Mouse (Mus musculus) heart, embryonic 10.5 days (tissue): Measurements from ENCODE around the gene Wnt8b. TPM values are rescaled to one million over a fixed set of nuclear protein-coding genes. Genes with fewer than 3 reads are reported as not detected.
"Not testable (repeated sequence)": the region's sequence is repeated elsewhere in the genome, so short reads cannot be mapped to it uniquely, and the experiment has no call there.

Experiments
- DNase-seq: peaks from one replicate; pipeline ENCODE4 v3.0.0-alpha.2; 2017; ENCODE audit warnings: low spot score
- H3K27ac ChIP-seq: fragments of 300-500 bp; sonication (generic); 2 replicates; pipeline ENCODE4 v1.5.1; 2016; ENCODE audit warnings: mild to moderate bottlenecking
- H3K27me3 ChIP-seq: fragments of 300-500 bp; sonication (generic); 2 replicates; pipeline ENCODE4 v1.6.1; 2016; ENCODE audit warnings: mild to moderate bottlenecking; ENCODE audit not compliant: poor library complexity, insufficient read depth, severe bottlenecking
- H3K36me3 ChIP-seq: fragments of 300-500 bp; sonication (generic); 2 replicates; pipeline ENCODE4 v1.6.1; 2016; ENCODE audit warnings: mild to moderate bottlenecking, moderate library complexity
- H3K4me1 ChIP-seq: fragments of 300-500 bp; sonication (generic); 2 replicates; pipeline ENCODE4 v1.6.1; 2016; ENCODE audit warnings: mild to moderate bottlenecking
- H3K4me3 ChIP-seq: fragments of 300-500 bp; sonication (generic); 2 replicates; pipeline ENCODE4 v1.5.1; 2016; ENCODE audit warnings: mild to moderate bottlenecking, moderate library complexity
- H3K9me3 ChIP-seq: fragments of 300-500 bp; sonication (generic); 2 replicates; pipeline ENCODE4 v1.6.1; 2016; ENCODE audit warnings: mild to moderate bottlenecking, moderate library complexity
- WGBS: fragments of 180-500 bp; shearing (Covaris S2); methylation state at CpG from one replicate; pipeline ENCODE4 v1.1.7; 2016; 5-methylcytosine and 5-hydroxymethylcytosine counted together
- polyA plus RNA-seq: library from polyadenylated mRNA; unstranded; fragments of >200 nt; fragmentation: Nextera tagmentation; extraction: Ambion mirVana; gene quantifications from 2 replicates; pipeline ENCODE4 v1.2.1, GENCODE M21; 2016

Gene Wnt8b
- not detected in 2 replicates for polyA plus RNA-seq

DNA sequence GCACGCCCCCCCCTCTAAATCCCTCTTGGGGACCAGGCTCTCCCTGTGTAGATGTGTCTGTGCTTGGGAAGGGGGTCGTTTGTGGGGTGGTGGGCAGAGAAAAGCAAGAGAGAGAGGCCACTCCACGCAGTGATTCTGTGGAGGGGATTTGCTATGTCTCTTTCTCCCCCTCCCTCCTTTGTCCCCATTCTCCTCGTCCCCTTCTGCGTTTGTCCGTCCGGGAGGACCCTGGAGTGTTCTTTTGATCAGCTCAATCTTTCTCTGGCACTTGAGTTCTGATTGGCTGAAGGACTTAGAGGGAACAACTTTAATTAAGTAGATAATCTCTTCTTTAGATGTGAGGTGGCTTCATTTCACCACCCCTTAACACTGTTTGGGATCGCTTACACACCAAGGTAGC, at the start of gene Wnt8b:
Gene Wnt8b, plus strand, starts transcription at position 345 of the 400 bp plus-strand sequence.
- Histone ChIP-seq H3K27me3 (peaks cover 42% of the 10 kb centered on the region), H3K9me3 (no peaks in the 10 kb centered on the region), H3K36me3 (no peaks in the 10 kb centered on the region), H3K27ac (no peak within 1 kb of the TSS), H3K4me1 (peaks cover 16% of the 10 kb centered on the region), H3K4me3 (no peak within 1 kb of the TSS)
- DNase-seq, result no peak
- WGBS, result 31% methylated on average over 8 of the region's 8 CpGs

DNA sequence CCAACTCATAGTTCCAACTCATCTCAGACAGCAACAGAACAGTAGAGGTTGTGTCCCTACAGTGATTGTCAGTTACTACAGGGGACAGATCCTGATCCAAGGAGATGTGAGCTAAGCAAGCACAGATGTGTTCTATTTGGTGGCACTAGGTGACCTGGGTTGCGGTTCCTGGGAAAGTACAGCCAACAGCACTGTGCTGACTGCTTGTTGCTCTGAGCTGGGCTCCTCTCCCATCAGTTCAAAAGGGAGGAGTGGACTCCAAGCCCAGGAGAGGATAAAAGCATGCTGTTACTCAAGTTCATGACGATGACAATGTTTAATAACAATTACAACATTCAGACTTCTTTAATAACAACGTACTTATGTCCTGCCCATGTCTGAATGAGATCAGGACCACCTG, 47.5 kb upstream of the Wnt8b start:
- Histone ChIP-seq H3K4me1 (no peaks in the 10 kb centered on the region), H3K27me3 (no peaks in the 10 kb centered on the region), H3K27ac (no peak overlapping the region), H3K9me3 (no peaks in the 10 kb centered on the region), H3K36me3 (no peaks in the 10 kb centered on the region), H3K4me3 (no peak overlapping the region)
- no peak for DNase-seq
- 83% methylated on average over 3 of the region's 3 CpGs for WGBS

DNA sequence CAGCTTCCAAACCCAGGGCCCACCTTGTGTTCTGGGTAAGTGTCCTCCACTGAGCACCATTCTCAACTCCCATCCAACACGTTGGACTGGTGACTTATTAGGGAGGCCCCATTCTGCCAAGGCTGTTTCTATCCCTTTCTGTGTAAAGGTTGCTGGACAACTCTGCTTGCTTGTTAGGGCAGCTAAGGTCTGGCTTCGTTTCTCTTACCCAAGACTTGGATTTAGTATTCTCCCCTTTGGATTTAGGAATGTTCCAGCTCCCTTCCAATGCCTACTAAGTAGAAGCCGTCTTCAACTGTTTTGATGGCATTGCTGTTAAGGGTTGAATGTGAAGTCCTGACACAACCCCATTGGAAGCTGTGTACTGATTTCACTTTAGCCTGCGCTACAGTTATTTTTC, 45.3 kb upstream of the Wnt8b start:
- Histone ChIP-seq H3K36me3 (no peaks in the 10 kb centered on the region), H3K9me3 (no peaks in the 10 kb centered on the region), H3K4me1 (no peaks in the 10 kb centered on the region), H3K27ac (no peak overlapping the region), H3K27me3 (no peaks in the 10 kb centered on the region), H3K4me3 (no peak overlapping the region)
- DNase-seq, result no peak
- 81% methylated on average over 4 of the region's 4 CpGs for WGBS

DNA sequence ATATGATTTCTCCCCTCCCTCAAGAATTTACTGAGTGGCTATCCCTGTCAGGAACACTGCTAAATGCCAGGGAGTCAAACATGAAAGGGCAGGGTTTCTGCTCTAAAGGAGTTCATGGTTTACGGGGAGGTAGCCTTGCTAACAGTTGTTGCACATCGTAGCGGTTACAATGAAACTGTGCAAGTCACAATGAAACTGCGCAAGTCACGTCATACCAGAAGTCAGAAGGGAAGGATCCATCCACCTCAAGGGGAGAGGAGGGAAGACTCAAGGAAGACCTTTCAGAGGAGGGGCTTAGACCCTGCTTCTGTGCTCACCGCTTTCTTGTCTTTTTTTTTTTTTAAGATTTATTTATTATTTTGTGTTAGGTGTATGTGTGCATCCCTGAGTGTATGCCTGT, 38.4 kb upstream of the Wnt8b start:
- Histone ChIP-seq H3K27ac (no peak overlapping the region), H3K9me3 (no peaks in the 10 kb centered on the region), H3K4me3 (no peak overlapping the region), H3K36me3 (no peaks in the 10 kb centered on the region), H3K27me3 (no peaks in the 10 kb centered on the region), H3K4me1 (no peaks in the 10 kb centered on the region; the same call in 1 of the 2 replicates)
- 90% methylated on average over 6 of the region's 6 CpGs for WGBS
- DNase-seq, result no peak

DNA sequence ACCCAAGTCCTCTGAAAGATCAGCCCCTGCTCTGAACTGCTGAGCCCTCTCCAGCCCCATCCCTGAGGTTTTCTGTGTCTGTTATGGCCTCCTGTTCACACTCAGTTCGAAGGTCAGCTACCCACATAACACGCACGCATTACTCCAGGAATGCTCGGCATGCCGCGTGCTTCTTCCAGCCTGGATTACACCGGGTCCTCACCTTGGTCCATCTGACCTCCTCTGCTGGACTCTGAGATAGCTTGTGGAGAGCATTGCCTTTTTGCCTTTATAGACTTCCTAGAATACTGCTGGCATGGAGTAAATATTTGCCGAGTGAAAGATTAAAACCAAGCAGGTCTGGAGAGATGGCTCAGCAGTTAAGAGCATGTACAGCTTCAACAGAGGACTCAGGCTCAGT, 37.9 kb upstream of the Wnt8b start:
- 77% methylated on average over 8 of the region's 8 CpGs for WGBS
- no peaks in the 10 kb centered on the region for H3K36me3 ChIP-seq
- no peak overlapping the region; the same call in 1 of the 2 replicates for H3K27ac ChIP-seq
- DNase-seq, result no peak
- no peaks in the 10 kb centered on the region; the same call in 1 of the 2 replicates for H3K4me1 ChIP-seq
- H3K27me3 ChIP-seq, result no peaks in the 10 kb centered on the region
- no peaks in the 10 kb centered on the region for H3K9me3 ChIP-seq
- no peak overlapping the region for H3K4me3 ChIP-seq

DNA sequence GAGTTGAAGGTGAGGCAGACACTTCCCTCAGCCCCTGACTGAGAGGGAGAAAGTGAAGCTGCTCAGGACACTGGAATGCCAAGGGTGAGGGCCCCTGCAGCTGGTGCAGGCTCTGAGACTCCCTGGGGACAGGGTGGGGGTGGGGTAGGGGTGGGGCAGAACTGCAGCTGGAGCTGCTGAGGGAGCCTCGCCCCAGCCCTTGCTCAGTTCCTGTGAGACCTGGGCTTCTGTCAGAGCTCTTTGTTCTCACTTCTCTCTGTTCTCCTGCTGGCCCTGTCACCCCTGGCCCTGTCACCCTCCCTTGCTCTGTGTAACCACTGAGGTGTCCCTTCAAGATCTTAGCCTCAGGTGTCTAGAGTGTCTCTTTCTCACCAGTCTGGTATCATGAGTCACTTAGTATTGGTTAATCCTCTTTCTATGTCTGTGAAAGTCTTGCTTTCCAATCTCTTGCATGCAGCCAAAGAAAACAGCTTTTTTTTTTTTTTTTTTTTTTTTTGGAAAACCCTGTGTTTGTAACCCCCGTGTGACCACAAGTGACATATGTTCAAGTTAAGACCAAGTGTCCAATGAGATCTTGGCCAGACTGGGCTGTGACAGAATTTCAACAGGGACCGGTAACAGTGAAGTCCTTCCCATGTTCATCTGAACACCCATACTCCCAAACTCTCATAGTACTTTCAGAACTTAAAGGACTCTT, 35.8 kb upstream of the Wnt8b start:
- Histone ChIP-seq H3K36me3 (no peaks in the 10 kb centered on the region), H3K9me3 (no peaks in the 10 kb centered on the region), H3K4me3 (no peak overlapping the region), H3K4me1 (peaks cover 6% of the 10 kb centered on the region; the same call in 1 of the 2 replicates), H3K27ac (no peak overlapping the region), H3K27me3 (no peaks in the 10 kb centered on the region)
- WGBS, result 56% methylated on average over 3 of the region's 3 CpGs
- DNase-seq, result no peak

DNA sequence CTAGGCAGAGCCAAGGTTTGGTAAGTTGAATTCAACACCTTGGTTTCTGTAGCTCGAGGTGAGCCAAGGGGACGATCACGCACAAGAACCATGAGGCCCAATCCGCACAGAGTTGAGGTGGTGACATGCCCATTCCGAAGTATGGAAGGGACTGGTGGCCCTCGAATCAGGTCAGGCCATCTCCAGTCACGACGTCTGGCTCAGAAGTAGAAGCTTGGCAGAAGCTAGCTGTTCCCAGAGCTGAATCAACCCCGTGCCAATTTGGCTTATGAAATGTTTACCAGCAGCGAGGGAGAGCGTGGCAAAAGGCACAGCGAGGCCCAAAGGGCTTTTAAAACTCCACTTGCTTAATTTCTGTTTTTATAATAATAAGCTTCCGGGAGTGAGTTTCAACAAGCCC, 34.6 kb upstream of the Wnt8b start:
- no peaks in the 10 kb centered on the region for H3K9me3 ChIP-seq
- WGBS, result 89% methylated on average over 13 of the region's 13 CpGs
- no peaks in the 10 kb centered on the region for H3K27me3 ChIP-seq
- no peaks in the 10 kb centered on the region for H3K36me3 ChIP-seq
- DNase-seq, result no peak
- H3K4me1 ChIP-seq, result peaks cover 6% of the 10 kb centered on the region; the same call in 1 of the 2 replicates
- H3K4me3 ChIP-seq, result no peak overlapping the region
- H3K27ac ChIP-seq, result no peak overlapping the region

DNA sequence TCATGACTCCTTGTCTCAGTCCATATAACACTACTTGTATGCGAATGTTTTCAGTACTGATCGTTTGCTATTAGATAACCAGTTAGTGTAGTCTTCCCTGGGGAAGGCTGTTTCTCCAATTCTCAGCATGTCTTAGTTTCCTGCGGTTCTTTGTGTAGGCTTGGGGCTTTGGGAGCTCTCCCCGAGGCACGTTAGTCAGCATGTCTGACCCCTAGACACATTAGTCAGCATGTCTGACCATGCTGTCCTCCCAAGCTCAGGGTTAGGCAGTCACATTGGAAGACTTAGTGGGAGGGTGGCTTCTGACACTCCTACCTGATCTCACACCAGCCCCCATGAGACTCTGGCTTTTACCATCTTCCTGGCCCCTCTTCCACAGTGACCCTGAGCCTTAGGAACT, 32.8 kb upstream of the Wnt8b start:
- no peaks in the 10 kb centered on the region for H3K9me3 ChIP-seq
- peaks cover 6% of the 10 kb centered on the region; the same call in 1 of the 2 replicates for H3K4me1 ChIP-seq
- no peaks in the 10 kb centered on the region for H3K27me3 ChIP-seq
- no peaks in the 10 kb centered on the region for H3K36me3 ChIP-seq
- H3K27ac ChIP-seq, result no peak overlapping the region
- no peak overlapping the region for H3K4me3 ChIP-seq
- no peak for DNase-seq
- WGBS, result 78% methylated on average over 5 of the region's 5 CpGs

DNA sequence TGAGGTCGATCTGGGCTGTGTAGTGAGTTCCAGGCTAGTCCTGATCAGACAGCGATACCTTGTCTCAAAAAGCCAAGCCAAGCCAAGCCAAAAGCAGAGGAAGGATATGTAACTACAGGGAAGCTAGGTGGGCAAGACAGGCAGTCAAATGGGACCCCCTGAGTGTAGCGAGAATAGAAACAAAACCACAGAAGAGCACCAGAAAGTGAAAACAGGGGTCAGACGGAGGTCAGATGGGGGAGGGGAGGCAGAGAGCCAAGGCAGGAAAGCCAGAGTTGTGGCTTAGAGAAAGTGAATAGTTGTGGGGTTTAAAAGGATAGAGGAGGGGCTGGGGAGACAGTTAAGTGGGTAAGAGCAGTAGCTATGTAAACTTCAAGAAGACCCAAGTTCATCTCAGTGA, 31.8 kb upstream of the Wnt8b start:
- no peak for DNase-seq
- no peaks in the 10 kb centered on the region for H3K36me3 ChIP-seq
- H3K4me3 ChIP-seq, result no peak overlapping the region
- no peak overlapping the region for H3K27ac ChIP-seq
- H3K27me3 ChIP-seq, result no peaks in the 10 kb centered on the region
- H3K4me1 ChIP-seq, result peaks cover 6% of the 10 kb centered on the region; the same call in 1 of the 2 replicates
- H3K9me3 ChIP-seq, result no peaks in the 10 kb centered on the region
- 54% methylated on average over 4 of the region's 4 CpGs for WGBS

DNA sequence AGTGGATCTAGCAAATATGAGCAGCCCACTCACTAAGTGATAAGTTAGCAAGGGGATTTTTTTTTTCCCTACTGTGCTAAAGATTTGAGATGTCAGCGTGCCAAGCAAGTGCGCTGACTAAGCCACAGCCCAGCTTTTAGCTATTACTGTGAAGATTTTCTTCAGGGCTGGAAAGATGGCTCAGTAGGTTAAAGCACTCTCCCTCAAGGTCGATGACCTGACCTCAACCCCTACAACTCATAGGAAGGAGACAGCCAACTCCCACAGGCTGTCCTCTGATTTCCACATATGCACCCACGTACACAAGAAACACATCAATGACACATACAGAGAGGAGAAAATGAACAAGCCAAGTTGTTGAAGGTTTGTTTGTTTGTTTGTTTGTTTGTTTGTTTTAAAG, 31.1 kb upstream of the Wnt8b start:
- WGBS, result 79% methylated on average over 4 of the region's 4 CpGs
- no peak overlapping the region for H3K27ac ChIP-seq
- no peak for DNase-seq
- H3K36me3 ChIP-seq, result no peaks in the 10 kb centered on the region
- no peak overlapping the region for H3K4me3 ChIP-seq
- peaks cover 6% of the 10 kb centered on the region; the same call in 1 of the 2 replicates for H3K4me1 ChIP-seq
- no peaks in the 10 kb centered on the region for H3K27me3 ChIP-seq
- H3K9me3 ChIP-seq, result no peaks in the 10 kb centered on the region

DNA sequence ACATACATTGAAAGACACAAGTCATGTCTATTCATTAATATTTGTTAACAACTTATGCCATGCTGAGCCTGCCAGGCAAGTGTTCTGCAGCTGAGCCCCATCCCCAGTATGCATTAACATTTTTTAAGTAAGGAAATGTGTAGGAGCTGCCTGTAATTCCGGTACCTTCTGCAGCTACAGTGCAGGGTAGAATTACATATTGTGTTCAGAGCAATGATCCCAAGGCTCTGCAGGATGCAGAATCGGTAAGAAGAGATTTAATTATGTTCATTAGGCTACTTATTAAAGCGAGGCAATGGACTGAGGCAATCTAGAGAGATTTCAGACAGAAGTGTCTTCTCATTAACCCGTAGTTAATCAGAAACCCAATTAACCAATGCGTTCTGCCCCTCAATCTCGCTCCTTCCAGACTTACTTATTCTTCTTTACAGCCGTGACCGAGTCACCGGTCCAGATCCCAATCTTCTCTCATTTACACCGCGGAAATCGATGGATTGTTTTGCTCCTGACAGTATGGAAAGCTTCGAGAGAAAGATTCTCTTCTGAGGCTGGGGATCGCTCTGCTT, 27.2 kb upstream of the Wnt8b start:
- not testable (repeated sequence) for H3K27ac ChIP-seq, H3K4me1 ChIP-seq, H3K27me3 ChIP-seq, H3K9me3 ChIP-seq, H3K36me3 ChIP-seq, H3K4me3 ChIP-seq, DNase-seq
- WGBS, result 81% methylated on average over 14 of the region's 14 CpGs

DNA sequence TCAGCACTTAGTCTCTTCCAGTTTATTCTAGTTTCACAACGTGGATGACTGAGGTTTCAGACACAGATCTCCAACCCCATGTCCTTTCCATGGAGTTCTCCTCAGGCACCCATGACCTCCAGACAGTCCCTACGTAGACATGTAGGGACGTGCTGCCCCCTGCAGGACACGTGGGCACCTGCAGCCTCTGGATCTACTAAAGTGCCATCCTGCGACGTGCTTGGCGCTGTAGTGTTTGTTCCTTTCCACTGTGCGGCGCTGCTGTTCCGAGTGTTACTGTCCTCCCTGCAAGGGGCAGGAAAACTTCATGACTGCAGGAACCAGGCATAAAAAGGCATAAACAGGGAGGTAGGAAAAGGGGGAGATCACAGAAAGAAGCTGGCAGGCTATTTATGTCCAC, 19.1 kb upstream of the Wnt8b start:
- no peak overlapping the region for H3K4me3 ChIP-seq
- H3K9me3 ChIP-seq, result no peaks in the 10 kb centered on the region
- H3K36me3 ChIP-seq, result no peaks in the 10 kb centered on the region
- WGBS, result 4% methylated on average over 10 of the region's 10 CpGs
- H3K27ac ChIP-seq, result no peak overlapping the region
- H3K4me1 ChIP-seq, result no peaks in the 10 kb centered on the region
- peaks cover 3% of the 10 kb centered on the region; the same call in 1 of the 2 replicates for H3K27me3 ChIP-seq
- DNase-seq, result peak; percentile 82

DNA sequence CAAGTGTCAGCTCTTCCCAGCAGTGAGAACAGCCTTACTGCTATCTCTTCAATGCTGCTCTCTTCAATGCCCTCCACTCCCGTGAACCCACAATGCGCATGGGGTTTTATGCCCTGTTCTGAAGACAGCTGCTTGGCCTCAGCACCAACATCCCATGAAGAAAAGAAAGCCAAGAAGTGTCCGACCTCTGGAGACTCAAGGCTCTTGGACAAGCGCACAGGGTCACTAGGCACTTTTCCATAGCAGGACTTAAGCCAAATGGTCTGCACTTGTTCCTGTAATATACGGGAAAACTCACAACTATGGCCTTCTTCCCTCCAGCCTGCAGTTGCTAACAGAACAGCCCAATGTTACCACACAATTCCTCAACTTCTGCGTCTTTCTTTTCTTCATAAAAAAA, 18.0 kb upstream of the Wnt8b start:
- Histone ChIP-seq H3K9me3 (no peaks in the 10 kb centered on the region), H3K27me3 (peaks cover 3% of the 10 kb centered on the region; the same call in 1 of the 2 replicates), H3K4me3 (no peak overlapping the region), H3K4me1 (no peaks in the 10 kb centered on the region), H3K27ac (no peak overlapping the region), H3K36me3 (no peaks in the 10 kb centered on the region)
- DNase-seq, result no peak
- WGBS, result 77% methylated on average over 6 of the region's 6 CpGs
